Mouse (Mus musculus): ENCODE data around the gene Sp2.

DNA sequence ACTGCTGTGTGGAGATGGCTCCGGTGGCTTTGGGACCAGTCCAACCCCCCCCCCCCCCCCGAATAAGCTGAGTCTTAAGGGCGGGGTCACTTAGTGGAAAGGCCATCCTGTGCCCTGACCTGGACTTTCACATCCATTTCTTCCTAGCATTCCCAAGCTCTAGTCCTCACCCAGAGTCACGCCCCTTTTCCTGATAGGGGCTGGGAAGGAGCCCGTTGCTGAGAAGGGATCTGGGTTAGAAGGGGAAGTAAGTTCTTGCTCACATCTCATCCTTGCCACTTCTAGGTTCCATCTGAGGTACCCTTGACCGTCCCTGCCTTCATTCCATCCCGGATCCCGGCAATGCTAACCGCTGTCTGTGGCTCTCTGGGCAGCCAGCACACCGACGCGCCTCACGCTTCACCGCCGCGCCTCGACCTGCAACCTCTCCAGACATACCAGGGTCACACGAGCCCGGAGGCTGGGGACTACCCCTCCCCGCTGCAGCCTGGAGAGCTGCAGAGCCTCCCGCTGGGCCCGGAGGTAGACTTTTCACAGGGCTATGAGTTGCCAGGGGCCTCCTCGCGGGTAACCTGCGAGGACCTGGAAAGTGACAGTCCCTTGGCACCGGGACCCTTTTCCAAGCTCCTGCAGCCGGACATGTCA, 38.5 kb upstream of the Sp2 start:
- TF ChIP-seq CTCF (IDR thresholded peaks at IDR 0.05) (no peak), EP300 (IDR thresholded peaks at IDR 0.05) (no peak)

Measured in lung, postnatal 0 days (tissue).